Mouse (Mus musculus): Measurements from ENCODE around the gene Stxbp3. TPM values are rescaled to one million over a fixed set of nuclear protein-coding genes. Genes with fewer than 3 reads are reported as not detected.
A peak's percentile ranks its signal among the peaks of the same experiment; 100 is the strongest.

Stxbp3 gene
- polyA plus RNA-seq, 1 experiment = 141 TPM

DNA sequence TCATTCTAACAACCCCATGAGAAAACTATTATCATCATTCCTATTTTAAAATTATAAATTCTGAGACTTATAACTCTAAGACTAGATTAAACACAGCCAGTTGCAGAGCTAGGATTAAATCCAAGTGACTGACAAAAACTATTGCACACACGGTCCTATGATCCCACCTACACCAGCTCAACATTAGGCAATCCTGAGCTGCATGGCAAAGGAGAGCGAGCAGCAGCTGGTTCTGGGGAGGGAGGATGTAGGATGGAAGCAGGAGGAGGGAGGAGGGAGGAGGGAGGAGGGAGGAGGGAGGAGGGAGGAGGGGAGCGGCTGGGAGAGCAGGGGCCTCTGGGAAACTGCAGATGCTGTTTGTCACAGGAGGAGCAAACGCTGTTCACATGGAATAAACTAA lies 24.7 kb downstream of the Stxbp3 start:
- Histone ChIP-seq H3K4me3 (ENCODE audit: insufficient read depth, low read length) (no peak overlapping the region), H3K4me1 (ENCODE audit: control insufficient read depth, insufficient read depth, low read length) (no peaks in the 10 kb centered on the region), H3K27ac (ENCODE audit: insufficient read depth, low read depth, low read length) (no peak overlapping the region)
- TF ChIP-seq CTCF (IDR thresholded peaks at IDR 0.05; ENCODE audit: low read depth, low read length) (no peak), POLR2A (IDR thresholded peaks at IDR 0.05; ENCODE audit: borderline replicate concordance, low read depth, low read length) (no peak)

DNA sequence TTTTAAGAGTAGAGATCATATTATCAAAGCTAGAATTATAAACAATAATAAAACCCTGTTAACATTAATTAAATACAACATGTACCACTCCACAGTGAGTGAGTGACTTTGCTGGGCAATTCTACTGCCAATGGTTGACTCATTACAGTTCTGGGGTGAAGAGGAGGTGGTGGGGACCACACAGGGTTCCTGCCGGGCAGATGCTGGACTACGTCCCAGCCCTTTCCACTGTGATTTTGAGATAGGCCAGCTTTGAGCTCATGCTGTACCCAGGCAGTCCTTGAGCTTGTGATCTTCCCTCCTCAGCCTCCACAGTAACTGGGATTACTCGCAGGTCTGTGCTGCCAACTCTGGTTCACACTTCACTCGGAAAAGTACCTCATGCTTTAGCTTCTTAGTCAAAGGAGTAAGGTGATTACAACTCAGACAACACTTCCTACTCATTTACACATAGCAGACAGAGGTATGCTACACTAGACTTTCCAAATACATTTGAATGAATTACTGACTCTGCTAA lies 29.5 kb downstream of the Stxbp3 start:
- no peak overlapping the region for H3K27ac ChIP-seq (ENCODE audit: insufficient read depth, low read depth, low read length)
- no peaks in the 10 kb centered on the region for H3K4me1 ChIP-seq (ENCODE audit: control insufficient read depth, insufficient read depth, low read length)
- no peak for TF ChIP-seq CTCF (IDR thresholded peaks at IDR 0.05; ENCODE audit: low read depth, low read length)
- TF ChIP-seq POLR2A (IDR thresholded peaks at IDR 0.05; ENCODE audit: borderline replicate concordance, low read depth, low read length) = no peak
- no peak overlapping the region for H3K4me3 ChIP-seq (ENCODE audit: insufficient read depth, low read length)

DNA sequence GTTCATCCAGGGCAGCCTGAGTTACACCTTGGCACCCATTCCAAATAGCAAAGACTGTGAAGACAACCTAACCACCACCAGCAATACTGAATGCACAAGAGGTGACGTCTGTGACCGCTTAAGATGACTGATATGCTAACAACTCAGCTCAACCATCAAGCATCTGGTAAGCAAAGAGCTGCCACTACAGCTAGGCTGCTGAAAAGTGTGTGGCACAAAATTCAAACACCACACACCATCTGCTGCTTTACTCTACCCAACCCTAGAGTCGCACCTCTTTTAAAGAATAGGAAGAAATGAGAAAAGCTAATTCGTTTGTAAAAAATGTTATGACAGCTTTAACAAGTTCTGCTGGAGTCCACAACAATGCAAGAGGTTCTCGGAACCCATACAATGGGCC lies 34.7 kb downstream of the Stxbp3 start:
- H3K27ac ChIP-seq (ENCODE audit: insufficient read depth, low read depth, low read length) = no peak overlapping the region
- TF ChIP-seq CTCF (IDR thresholded peaks at IDR 0.05; ENCODE audit: low read depth, low read length) = no peak
- TF ChIP-seq POLR2A (IDR thresholded peaks at IDR 0.05; ENCODE audit: borderline replicate concordance, low read depth, low read length) = no peak
- H3K4me1 ChIP-seq (ENCODE audit: control insufficient read depth, insufficient read depth, low read length) = no peaks in the 10 kb centered on the region
- H3K4me3 ChIP-seq (ENCODE audit: insufficient read depth, low read length) = no peak overlapping the region

DNA sequence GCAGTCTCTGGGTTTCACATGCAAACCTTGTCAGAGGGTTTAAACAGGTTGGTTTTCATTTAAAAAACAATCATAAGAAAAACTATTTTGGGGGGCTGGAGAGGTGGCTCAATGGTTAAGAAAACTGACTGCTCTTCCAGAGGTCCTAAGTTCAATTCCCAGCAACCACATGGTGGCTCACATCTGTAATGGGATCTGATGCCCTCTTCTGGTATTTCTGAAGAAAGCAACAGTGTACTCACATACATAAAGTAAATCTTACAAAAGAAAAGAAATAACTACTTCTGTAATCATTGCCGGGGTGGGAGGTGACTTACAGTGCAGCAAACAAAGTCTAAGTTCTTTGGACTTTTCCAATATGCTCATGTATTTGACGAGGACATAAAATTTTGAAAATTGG lies 42.0 kb downstream of the Stxbp3 start:
- peaks cover 23% of the 10 kb centered on the region for H3K4me1 ChIP-seq (ENCODE audit: control insufficient read depth, insufficient read depth, low read length)
- TF ChIP-seq POLR2A (IDR thresholded peaks at IDR 0.05; ENCODE audit: borderline replicate concordance, low read depth, low read length) = no peak
- TF ChIP-seq CTCF (IDR thresholded peaks at IDR 0.05; ENCODE audit: low read depth, low read length) = no peak
- H3K4me3 ChIP-seq (ENCODE audit: insufficient read depth, low read length) = no peak overlapping the region
- H3K27ac ChIP-seq (ENCODE audit: insufficient read depth, low read depth, low read length) = peak overlapping the region; percentile 52

DNA sequence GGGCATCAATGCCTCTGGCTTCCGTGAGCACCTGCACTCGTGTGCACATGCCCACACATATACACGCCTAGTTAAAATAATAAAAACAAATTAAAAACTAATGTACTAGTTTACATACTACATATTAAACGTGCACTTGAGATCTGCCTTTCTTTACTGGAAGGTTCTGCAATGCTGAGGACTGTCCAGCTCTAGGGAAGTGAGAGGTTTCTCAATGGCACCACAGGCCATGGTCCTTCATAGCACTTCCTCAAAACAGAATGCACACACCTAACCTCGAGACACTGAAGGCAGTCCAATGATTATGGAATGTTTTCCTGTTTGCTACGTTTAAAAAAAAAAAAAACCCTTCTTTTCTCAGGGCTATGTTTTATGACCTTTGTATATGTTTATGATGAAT lies 42.6 kb downstream of the Stxbp3 start:
- H3K4me3 ChIP-seq (ENCODE audit: insufficient read depth, low read length) = no peak overlapping the region
- TF ChIP-seq POLR2A (IDR thresholded peaks at IDR 0.05; ENCODE audit: borderline replicate concordance, low read depth, low read length) = no peak
- no peak for TF ChIP-seq CTCF (IDR thresholded peaks at IDR 0.05; ENCODE audit: low read depth, low read length)
- H3K27ac ChIP-seq (ENCODE audit: insufficient read depth, low read depth, low read length) = peak overlapping the region; percentile 67
- H3K4me1 ChIP-seq (ENCODE audit: control insufficient read depth, insufficient read depth, low read length) = peaks cover 23% of the 10 kb centered on the region

DNA sequence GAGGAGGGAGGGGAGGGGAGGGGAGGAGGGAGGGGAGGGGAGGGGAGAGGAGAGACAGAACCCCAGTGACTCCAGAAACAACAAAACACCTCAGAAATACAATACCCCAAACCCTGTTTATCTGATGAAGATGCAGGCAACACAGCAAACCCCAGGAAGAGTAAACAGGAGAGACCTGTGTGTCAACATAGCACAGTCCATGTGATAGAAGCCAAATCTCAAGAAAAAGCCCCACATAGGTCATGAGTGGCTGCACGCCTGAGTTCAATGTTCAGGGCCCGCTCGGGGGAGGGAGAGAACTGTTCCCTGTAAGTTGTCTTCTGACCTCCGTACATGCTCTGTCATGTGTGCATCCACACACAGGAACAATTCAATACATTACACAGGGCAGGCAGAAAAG lies 43.9 kb downstream of the Stxbp3 start:
- Histone ChIP-seq H3K4me3 (ENCODE audit: insufficient read depth, low read length) (no peak overlapping the region), H3K4me1 (ENCODE audit: control insufficient read depth, insufficient read depth, low read length) (peaks cover 23% of the 10 kb centered on the region), H3K27ac (ENCODE audit: insufficient read depth, low read depth, low read length) (0 out of 2 replicates have a peak overlapping the region, but pooled peaks have one; percentile 30)
- TF ChIP-seq POLR2A (IDR thresholded peaks at IDR 0.05; ENCODE audit: borderline replicate concordance, low read depth, low read length) = no peak
- TF ChIP-seq CTCF (IDR thresholded peaks at IDR 0.05; ENCODE audit: low read depth, low read length) = no peak

DNA sequence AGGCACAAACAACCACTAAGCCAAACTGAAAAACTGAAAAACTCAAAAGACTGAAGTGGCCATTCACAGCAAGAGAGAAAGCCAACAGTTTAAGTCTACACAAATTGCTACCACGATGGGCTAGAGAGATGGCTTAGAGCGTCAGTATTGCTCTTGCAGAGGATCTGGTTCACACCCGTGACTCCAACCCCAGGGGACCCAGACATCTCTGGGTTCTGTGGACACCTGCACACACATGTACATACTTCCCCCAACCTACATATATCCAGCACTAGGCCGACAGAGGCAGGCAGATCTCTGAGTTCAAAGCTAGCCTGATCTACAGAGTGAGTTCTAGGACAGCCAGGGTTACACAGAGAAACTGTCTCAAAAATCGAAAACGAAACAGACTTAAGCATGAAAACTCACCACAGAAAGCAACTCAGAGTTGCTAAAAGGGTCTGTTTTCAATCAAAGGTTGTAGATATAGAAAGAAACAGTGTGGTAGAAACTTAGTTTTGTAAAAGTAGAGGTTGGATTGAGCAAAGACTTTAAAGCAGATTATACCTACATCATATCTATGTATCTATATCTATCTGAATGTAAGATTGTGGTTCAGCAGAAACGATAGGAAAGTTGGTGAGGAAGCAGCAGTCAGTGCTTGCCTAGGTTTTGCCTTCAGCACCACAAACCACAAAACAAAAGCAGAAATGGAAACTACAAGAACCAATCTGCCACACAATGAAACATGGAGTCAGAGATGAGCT lies 44.6 kb downstream of the Stxbp3 start:
- TF ChIP-seq POLR2A (IDR thresholded peaks at IDR 0.05; ENCODE audit: borderline replicate concordance, low read depth, low read length) = no peak
- no peak for TF ChIP-seq CTCF (IDR thresholded peaks at IDR 0.05; ENCODE audit: low read depth, low read length)
- H3K27ac ChIP-seq (ENCODE audit: insufficient read depth, low read depth, low read length) = 0 out of 2 replicates have a peak overlapping the region, but pooled peaks have one; percentile 1
- no peak overlapping the region for H3K4me3 ChIP-seq (ENCODE audit: insufficient read depth, low read length)
- H3K4me1 ChIP-seq (ENCODE audit: control insufficient read depth, insufficient read depth, low read length) = peaks cover 23% of the 10 kb centered on the region

DNA sequence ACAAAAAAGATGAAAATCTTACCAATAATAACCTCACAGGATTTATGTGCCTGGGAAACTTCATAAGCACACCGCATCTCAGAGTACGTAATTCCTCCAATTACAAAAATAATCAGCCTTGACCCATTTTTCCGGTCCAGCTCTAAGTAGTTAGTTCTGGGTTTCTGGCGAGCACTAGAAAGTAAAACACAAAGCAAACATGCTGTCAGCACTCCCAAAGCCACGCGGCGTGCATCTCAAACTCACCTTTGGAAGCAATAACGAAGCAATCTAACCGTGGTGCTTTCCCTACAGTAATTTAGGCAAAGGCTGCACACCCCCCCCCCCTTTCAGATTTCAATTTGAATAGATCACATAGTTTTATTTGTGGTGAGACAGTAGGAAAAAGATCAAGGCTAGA lies 45.5 kb downstream of the Stxbp3 start:
- Histone ChIP-seq H3K4me1 (ENCODE audit: control insufficient read depth, insufficient read depth, low read length) (peaks cover 23% of the 10 kb centered on the region), H3K27ac (ENCODE audit: insufficient read depth, low read depth, low read length) (no peak overlapping the region), H3K4me3 (ENCODE audit: insufficient read depth, low read length) (no peak overlapping the region)
- TF ChIP-seq POLR2A (IDR thresholded peaks at IDR 0.05; ENCODE audit: borderline replicate concordance, low read depth, low read length) (no peak), CTCF (IDR thresholded peaks at IDR 0.05; ENCODE audit: low read depth, low read length) (no peak)

DNA sequence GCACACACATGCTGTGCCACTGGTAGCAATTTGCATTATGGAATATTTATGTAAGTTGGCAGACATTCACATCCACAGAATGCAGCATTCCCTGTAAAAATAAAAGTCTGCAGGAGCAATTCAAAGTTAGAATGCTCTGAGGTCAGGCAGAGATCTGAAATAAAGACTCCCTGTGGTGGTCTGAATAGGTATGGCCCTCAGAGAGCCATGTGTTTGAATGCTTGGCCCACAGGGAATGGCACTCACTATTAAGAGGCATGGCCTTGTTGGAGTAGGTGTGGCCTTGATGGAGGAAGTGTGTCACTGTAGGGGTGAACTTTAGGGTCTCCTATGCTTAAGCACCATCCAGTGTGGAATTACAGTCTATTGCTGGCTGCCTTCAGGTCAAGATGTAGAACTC lies 47.9 kb downstream of the Stxbp3 start:
- no peak overlapping the region for H3K4me3 ChIP-seq (ENCODE audit: insufficient read depth, low read length)
- TF ChIP-seq CTCF (IDR thresholded peaks at IDR 0.05; ENCODE audit: low read depth, low read length) = no peak
- no peak for TF ChIP-seq POLR2A (IDR thresholded peaks at IDR 0.05; ENCODE audit: borderline replicate concordance, low read depth, low read length)
- H3K27ac ChIP-seq (ENCODE audit: insufficient read depth, low read depth, low read length) = no peak overlapping the region
- peaks cover 18% of the 10 kb centered on the region for H3K4me1 ChIP-seq (ENCODE audit: control insufficient read depth, insufficient read depth, low read length)

DNA sequence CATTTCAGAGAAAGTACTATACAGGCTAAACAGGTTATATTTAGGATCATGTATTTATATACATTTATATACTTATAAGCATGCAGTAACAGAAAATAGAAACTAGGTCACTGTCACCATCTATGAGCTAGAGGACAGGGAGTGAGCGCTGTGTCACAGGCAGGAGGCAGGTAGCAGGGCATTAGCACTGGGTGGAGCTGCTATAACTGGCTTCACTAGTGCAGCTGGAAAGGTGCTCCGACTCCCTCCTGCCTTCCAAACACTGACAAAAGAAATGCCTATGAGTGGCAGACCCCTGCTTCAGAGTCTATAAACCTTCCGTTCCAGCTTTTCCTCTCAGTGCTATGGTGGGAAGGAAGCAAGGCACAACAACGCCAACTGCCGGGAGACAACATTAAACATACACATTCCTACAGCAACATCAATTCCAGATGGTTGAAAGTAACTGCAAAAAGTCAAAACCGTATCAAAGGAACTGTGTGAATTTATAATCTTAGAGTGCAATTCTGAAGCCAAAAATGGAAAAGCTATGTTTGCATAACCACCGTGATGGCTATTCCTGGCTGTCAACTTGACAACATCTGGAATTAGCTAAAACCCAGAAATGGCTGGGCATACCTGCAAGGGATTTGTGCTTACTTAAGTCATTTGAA lies 49.1 kb downstream of the Stxbp3 start:
- Histone ChIP-seq H3K4me3 (ENCODE audit: insufficient read depth, low read length) (no peak overlapping the region), H3K27ac (ENCODE audit: insufficient read depth, low read depth, low read length) (no peak overlapping the region), H3K4me1 (ENCODE audit: control insufficient read depth, insufficient read depth, low read length) (peaks cover 7% of the 10 kb centered on the region)
- TF ChIP-seq CTCF (IDR thresholded peaks at IDR 0.05; ENCODE audit: low read depth, low read length) (no peak), POLR2A (IDR thresholded peaks at IDR 0.05; ENCODE audit: borderline replicate concordance, low read depth, low read length) (no peak)
